Mouse (Mus musculus) lung, embryonic 16.5 days (tissue): ENCODE data around the gene Fgfr2. TPM values are rescaled to one million over a fixed set of nuclear protein-coding genes. Genes with fewer than 3 reads are reported as not detected.

ENCODE experiments used
- ATAC-seq: fragments of 200-750 bp; cut with Nextera tagmentation; 2 replicates; pipeline ENCODE4 v1.8.0; 2017; ENCODE audit warnings: low read depth, mild to moderate bottlenecking, moderate library complexity
- H3K27ac ChIP-seq: fragments of 300-500 bp; sonication (generic); 2 replicates; pipeline ENCODE4 v1.5.1; 2014; ENCODE audit warnings: mild to moderate bottlenecking, control low read depth, low read length
- H3K27me3 ChIP-seq: fragments of 300-500 bp; sonication (generic); 2 replicates; pipeline ENCODE4 v1.6.1; 2014; ENCODE audit warnings: low read depth, low read length, mixed read lengths; ENCODE audit not compliant: control insufficient read depth, insufficient read depth
- H3K36me3 ChIP-seq: fragments of 300-500 bp; sonication (generic); 2 replicates; pipeline ENCODE4 v1.6.1; 2014; ENCODE audit warnings: low read length; ENCODE audit not compliant: control insufficient read depth, insufficient read depth
- H3K4me1 ChIP-seq: fragments of 300-500 bp; sonication (generic); replicated peaks from 2 replicates; pipeline ENCODE4 v1.6.1; 2014; ENCODE audit warnings: low read length, mixed read lengths; ENCODE audit not compliant: control insufficient read depth, insufficient read depth
- H3K4me2 ChIP-seq: fragments of 300-500 bp; sonication (generic); 2 replicates; pipeline ENCODE4 v1.6.1; 2014; ENCODE audit warnings: low read depth, low read length, control low read depth
- H3K4me3 ChIP-seq: fragments of 300-500 bp; sonication (generic); 2 replicates; pipeline ENCODE4 v1.5.1; 2014; ENCODE audit warnings: mild to moderate bottlenecking, low read length, control low read depth
- H3K9ac ChIP-seq: fragments of 300-500 bp; sonication (generic); 2 replicates; pipeline ENCODE4 v1.6.1; 2014; ENCODE audit warnings: low read length, control low read depth
- H3K9me3 ChIP-seq: fragments of 300-500 bp; sonication (generic); 2 replicates; pipeline ENCODE4 v1.6.1; 2016; ENCODE audit warnings: low read length; ENCODE audit not compliant: control insufficient read depth
- WGBS: fragments of 180-500 bp; shearing (Covaris S2); extraction: QIAGEN DNeasy Blood & Tissue Kit; methylation state at CpG from one replicate; pipeline ENCODE4 v1.1.7; 2014; 5-methylcytosine and 5-hydroxymethylcytosine counted together
- polyA plus RNA-seq: library from polyadenylated mRNA; unstranded; fragments of >200 nt; fragmentation: Nextera tagmentation; extraction: Ambion mirVana; gene quantifications from 2 replicates; pipeline ENCODE4 v1.2.1, GENCODE M21; 2015

The Fgfr2 gene
- polyA plus RNA-seq, 1 experiment from 2014 or later: 175 TPM

DNA sequence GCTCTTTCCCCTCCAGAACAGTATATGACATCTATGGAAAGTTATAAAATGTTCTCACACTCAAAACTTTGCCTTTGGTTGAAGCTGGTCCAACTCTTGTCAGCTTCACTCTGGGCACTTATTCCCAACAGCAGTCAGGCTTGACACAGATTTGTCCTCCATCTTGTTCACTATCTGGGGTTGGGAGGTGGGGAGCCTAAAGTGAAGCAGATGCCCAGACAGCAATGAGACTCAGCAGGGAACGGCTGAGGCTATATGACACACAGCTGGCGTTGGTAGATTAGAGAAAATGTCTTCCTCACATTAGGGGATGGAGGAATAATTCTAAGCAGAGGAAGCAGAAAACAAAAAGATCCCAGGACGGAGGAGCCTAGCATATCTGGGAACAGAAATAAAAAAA, 724.7 kb downstream of the Fgfr2 start:
- Histone ChIP-seq H3K27me3 (no peaks in the 10 kb centered on the region), H3K36me3 (no peaks in the 10 kb centered on the region), H3K4me1 (0 out of 2 replicates have a peak, but pooled peaks cover 3% of the 10 kb centered on the region), H3K4me2 (no peak overlapping the region), H3K4me3 (no peak overlapping the region), H3K9ac (no peak overlapping the region), H3K9me3 (no peaks in the 10 kb centered on the region), H3K27ac (no peak overlapping the region)
- ATAC-seq: peak; percentile 86
- WGBS: 51% methylated on average over 3 of the region's 3 CpGs

DNA sequence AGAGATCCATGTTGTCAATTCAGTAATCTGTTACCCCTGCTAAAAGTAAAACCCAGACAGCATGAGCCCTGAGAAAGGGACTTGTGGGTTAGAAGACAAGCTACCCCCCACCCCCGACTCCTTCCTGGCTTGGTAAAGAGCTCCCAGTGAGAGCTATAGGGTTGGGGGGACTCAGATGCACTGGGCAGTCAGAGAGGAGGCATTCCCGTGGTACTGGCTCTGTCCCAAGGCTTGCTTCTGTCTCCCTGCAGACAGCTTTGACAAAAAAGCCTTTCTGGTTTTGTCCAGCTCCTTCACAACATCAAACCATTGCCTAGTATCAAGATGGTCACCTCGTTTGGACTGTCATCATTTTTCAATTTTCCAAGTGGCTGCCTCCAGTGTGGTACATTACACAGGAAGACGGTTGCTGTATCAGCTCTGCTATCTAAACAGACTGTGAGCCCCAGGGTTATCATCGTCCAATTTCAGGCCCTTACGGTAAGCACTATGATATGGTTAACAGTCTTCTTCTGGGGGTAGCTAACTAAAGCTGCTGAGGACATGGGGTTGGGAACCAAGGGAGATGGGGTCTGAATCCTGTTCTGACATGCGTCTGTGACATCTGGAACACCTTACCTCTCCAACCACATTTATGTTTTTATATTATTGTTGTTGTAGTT, 726.4 kb downstream of the Fgfr2 start:
- no peak for ATAC-seq
- no peak overlapping the region for H3K4me2 ChIP-seq
- no peak overlapping the region for H3K27ac ChIP-seq
- H3K4me3 ChIP-seq: no peak overlapping the region
- H3K4me1 ChIP-seq: no peaks in the 10 kb centered on the region
- no peaks in the 10 kb centered on the region for H3K27me3 ChIP-seq
- no peak overlapping the region for H3K9ac ChIP-seq
- H3K36me3 ChIP-seq: no peaks in the 10 kb centered on the region
- 59% methylated on average over 7 of the region's 7 CpGs for WGBS
- H3K9me3 ChIP-seq: no peaks in the 10 kb centered on the region

DNA sequence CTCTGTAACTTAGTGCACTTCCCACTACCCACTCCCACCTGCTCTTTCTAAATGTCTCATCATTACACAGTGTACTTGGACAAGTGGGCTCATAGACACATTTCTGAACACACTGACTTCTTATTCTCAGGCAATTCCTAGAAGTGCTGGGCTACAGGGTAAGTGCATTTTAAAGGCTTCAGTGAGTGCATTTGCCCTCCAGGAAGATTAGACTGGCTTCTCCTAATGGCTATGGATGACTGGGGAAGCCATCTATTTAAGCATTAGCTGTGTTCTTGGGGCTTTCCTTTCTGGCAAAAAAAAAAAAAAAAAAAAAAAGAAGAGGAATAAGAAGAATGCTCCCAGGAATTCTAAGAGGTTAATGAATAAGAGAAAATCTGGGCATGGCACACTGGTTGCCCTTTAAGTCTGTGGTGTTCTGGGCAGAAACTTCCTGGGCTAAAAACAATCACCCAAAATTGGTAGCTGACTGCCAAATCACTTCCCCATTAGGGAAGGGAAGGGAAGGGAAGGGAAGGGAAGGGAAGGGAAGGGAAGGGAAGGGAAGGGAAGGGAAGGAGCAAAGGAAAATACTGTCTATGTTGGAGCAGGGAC, 729.5 kb downstream of the Fgfr2 start:
- Histone ChIP-seq H3K27ac (no peak overlapping the region), H3K4me1 (peaks cover 3% of the 10 kb centered on the region; the same call in 1 of the 2 replicates)
- no peak for ATAC-seq

DNA sequence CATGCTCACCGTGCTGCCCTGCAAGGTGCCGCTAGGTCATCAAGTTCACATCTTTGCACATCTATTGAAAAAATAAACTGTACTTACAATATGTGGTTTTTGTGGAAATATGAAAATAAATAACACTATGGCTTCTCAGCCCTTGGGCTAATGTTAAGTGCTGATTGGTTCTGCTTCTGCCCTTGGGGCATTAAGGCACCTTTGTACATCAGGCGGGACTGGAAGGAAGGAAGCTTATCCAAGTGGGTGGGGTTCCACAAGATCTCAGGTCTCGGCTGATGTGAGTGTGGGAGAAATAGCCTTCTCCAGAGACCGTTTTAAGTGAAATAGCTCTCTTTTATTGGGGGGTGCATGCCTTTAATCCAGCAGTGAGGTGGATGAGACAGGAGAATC, 730.1 kb downstream of the Fgfr2 start:
- no peaks in the 10 kb centered on the region for H3K9me3 ChIP-seq
- peaks cover 3% of the 10 kb centered on the region; the same call in 1 of the 2 replicates for H3K4me1 ChIP-seq
- H3K36me3 ChIP-seq: no peaks in the 10 kb centered on the region
- H3K27ac ChIP-seq: no peak overlapping the region
- H3K27me3 ChIP-seq: no peaks in the 10 kb centered on the region
- no peak for ATAC-seq
- no peak overlapping the region for H3K4me2 ChIP-seq
- WGBS: 70% methylated on average over 5 of the region's 5 CpGs
- H3K9ac ChIP-seq: no peak overlapping the region
- H3K4me3 ChIP-seq: no peak overlapping the region

More for the DNA sequence above, 729.5 kb downstream of the Fgfr2 start:
- H3K9ac ChIP-seq: no peak overlapping the region
- H3K4me3 ChIP-seq: no peak overlapping the region
- no peak overlapping the region for H3K4me2 ChIP-seq
- H3K27me3 ChIP-seq: no peaks in the 10 kb centered on the region
- H3K36me3 ChIP-seq: no peaks in the 10 kb centered on the region
- H3K9me3 ChIP-seq: no peaks in the 10 kb centered on the region

DNA sequence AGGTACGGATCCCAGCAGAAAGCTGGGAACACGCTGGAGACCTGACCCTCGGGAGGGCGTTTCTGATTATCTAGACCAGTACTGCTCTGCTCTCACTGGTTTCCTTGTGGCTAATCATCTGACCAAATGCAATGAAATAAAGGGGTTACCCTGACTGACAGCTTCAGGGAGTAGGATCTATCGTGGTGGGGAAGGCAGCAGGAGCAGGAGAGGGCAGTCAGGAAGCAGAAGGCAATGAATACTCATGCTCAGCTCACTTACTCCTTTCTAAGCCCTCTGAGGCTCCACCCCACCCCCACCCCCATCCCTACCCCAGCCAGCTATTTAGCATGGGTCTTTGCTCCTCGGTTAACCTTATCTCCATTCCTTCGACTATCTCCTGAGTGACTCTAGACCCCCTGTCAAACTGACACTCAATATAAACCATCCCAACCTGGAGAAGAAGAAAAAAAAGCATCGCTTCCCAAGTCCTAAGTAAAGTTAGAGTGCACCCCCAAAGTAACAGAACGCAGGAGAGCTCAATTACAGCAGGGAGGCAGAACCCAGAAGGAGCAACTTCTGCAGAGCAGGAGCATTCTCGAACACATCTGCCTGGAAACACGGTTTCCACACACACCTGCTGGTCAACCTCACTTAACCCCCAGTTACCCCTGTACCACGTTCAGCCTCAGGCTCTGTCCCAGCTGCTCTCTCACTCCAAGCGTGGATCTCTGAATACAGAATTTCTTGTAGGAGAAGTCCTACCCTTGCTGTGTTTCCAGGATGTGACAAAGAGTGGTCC, 730.7 kb downstream of the Fgfr2 start:
- ATAC-seq: no peak

DNA sequence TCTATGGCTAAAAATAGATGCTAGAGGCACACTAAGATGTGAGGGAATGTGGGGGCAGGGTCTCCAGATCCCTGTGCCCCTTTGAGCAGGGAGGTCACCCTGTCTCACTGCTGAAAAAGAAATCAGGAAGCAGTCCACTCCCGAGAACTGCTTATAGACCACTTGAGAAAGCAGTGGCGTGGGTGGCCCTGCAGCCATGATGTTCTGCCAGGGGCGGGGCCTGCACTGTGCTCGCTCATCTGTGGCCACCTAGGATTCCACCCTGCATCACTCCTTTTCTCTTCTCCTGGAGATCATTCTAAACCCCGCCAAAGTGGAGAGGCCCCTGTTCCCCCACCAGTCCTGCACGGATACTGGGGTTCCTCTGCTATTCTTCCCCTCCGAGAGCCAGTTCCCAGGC, 733.7 kb downstream of the Fgfr2 start:
- H3K4me1 ChIP-seq: peaks cover 3% of the 10 kb centered on the region; the same call in 1 of the 2 replicates
- no peak overlapping the region for H3K9ac ChIP-seq
- no peak overlapping the region for H3K27ac ChIP-seq
- no peak overlapping the region for H3K4me2 ChIP-seq
- no peaks in the 10 kb centered on the region for H3K36me3 ChIP-seq
- H3K9me3 ChIP-seq: no peaks in the 10 kb centered on the region
- no peaks in the 10 kb centered on the region; the same call in 1 of the 2 replicates for H3K27me3 ChIP-seq
- no peak overlapping the region for H3K4me3 ChIP-seq
- 52% methylated on average over 7 of the region's 7 CpGs for WGBS
- ATAC-seq: no peak

More for the DNA sequence above, 730.7 kb downstream of the Fgfr2 start:
- Histone ChIP-seq H3K27ac (no peak overlapping the region), H3K4me3 (no peak overlapping the region), H3K36me3 (no peaks in the 10 kb centered on the region), H3K9me3 (no peaks in the 10 kb centered on the region), H3K27me3 (no peaks in the 10 kb centered on the region), H3K4me1 (peaks cover 3% of the 10 kb centered on the region; the same call in 1 of the 2 replicates), H3K9ac (no peak overlapping the region), H3K4me2 (no peak overlapping the region)
- WGBS: 49% methylated on average over 13 of the region's 13 CpGs

DNA sequence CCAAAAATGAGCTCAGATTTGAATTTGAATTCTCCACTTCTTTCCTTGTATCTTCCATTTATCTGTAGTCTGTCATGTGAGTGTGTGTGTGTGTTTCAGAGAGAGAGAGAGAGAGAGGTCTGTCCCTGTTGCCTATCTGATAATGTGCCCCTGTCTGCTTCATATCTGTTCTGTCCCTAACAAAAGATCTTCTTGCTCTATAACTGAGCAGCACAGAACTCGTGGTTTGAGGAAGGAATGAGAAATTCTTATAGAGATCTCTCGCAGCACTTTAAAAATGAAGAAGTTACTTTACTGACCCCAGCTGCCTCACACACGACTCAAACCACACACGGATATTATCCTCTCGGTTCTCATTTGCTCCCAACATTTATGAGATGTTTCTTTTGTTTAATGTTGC, 735.6 kb downstream of the Fgfr2 start:
- Histone ChIP-seq H3K27ac (no peak overlapping the region), H3K4me3 (no peak overlapping the region), H3K9me3 (no peaks in the 10 kb centered on the region), H3K36me3 (no peaks in the 10 kb centered on the region), H3K27me3 (no peaks in the 10 kb centered on the region; the same call in 1 of the 2 replicates), H3K9ac (no peak overlapping the region), H3K4me1 (peaks cover 3% of the 10 kb centered on the region; the same call in 1 of the 2 replicates), H3K4me2 (no peak overlapping the region)
- 47% methylated on average over 5 of the region's 5 CpGs for WGBS
- no peak for ATAC-seq

DNA sequence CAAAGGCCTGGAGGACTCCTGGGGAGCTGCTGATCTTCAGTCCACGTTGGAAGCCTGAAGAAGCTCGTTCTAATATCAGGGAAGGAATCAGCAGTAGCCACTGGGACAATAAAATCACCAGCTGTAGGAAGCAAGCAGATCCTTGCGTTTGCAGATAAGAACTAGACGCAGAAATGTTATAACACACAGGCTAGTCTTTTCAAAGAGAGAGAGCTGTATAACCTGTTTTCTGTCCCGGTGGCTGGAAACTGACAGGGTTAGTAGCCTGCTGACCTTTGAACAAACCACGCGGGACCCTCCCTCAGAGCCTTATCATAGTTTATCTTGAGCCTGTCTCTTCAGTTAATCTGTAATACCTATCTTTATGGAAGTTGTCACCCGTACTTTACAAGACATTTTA, 736.8 kb downstream of the Fgfr2 start:
- ATAC-seq: no peak
- Histone ChIP-seq H3K4me2 (no peak overlapping the region), H3K27me3 (no peaks in the 10 kb centered on the region; the same call in 1 of the 2 replicates), H3K27ac (no peak overlapping the region), H3K4me1 (peaks cover 3% of the 10 kb centered on the region; the same call in 1 of the 2 replicates), H3K9ac (no peak overlapping the region), H3K9me3 (no peaks in the 10 kb centered on the region), H3K36me3 (no peaks in the 10 kb centered on the region), H3K4me3 (no peak overlapping the region)
- 18% methylated on average over 8 of the region's 8 CpGs for WGBS

DNA sequence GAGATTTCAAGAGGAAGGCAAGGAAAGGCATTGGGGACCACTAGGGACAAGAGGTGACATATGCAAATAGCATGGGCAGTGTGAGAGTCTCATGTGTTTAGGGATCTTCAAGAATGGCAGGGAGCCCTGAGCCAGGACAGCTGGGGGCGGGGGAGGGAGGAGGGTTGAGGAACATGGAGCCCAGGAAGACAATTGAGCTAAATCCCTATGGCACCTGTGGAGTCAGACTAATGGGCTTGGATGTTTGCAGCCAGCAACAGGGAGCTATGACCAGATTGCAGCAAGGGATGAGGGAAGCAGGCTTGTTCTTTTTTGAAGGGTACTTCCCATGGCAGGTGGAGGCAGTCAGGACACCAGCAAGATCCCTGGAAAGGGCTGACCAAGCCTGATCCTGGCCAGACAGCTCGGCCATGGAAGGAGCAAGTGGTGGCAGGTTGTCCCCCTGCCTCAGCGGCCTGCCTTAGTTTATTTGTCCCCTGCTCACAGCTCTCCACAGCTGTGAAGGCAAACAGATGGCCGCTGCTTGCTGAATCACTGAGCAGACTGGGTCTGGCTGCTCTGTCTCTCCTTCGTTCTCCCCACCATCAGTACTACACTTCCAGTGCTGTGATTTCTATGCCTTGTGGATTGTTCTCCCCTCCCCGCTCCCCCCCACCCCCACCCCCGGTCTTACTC, 737.6 kb downstream of the Fgfr2 start:
- Histone ChIP-seq H3K4me3 (no peak overlapping the region), H3K9me3 (no peaks in the 10 kb centered on the region), H3K36me3 (no peaks in the 10 kb centered on the region), H3K27ac (no peak overlapping the region), H3K27me3 (no peaks in the 10 kb centered on the region; the same call in 1 of the 2 replicates), H3K4me1 (peaks cover 3% of the 10 kb centered on the region; the same call in 1 of the 2 replicates), H3K9ac (no peak overlapping the region), H3K4me2 (no peak overlapping the region)
- WGBS: 30% methylated on average over 7 of the region's 7 CpGs
- ATAC-seq: no peak
